Mouse (Mus musculus) intestine, postnatal 0 days (tissue): ENCODE data around the gene Rptor. TPM values are rescaled to one million over a fixed set of nuclear protein-coding genes. Genes with fewer than 3 reads are reported as not detected.

ENCODE experiments used
- ATAC-seq: fragments of 200-750 bp; cut with Nextera tagmentation; 2 replicates; pipeline ENCODE4 v1.8.0; 2017; ENCODE audit warnings: mild to moderate bottlenecking, moderate TSS enrichment, moderate library complexity
- H3K27ac ChIP-seq: fragments of 300-500 bp; sonication (generic); 2 replicates; pipeline ENCODE4 v1.5.1; 2014; ENCODE audit warnings: mild to moderate bottlenecking, low read depth, low read length, moderate library complexity
- H3K27me3 ChIP-seq: fragments of 300-500 bp; sonication (generic); replicated peaks from 2 replicates; pipeline ENCODE4 v1.6.1; 2014; ENCODE audit warnings: low read length, mixed read lengths; ENCODE audit not compliant: control insufficient read depth, insufficient read depth
- H3K36me3 ChIP-seq: fragments of 300-500 bp; sonication (generic); 2 replicates; pipeline ENCODE4 v1.6.1; 2014; ENCODE audit warnings: mild to moderate bottlenecking, moderate library complexity; ENCODE audit not compliant: control insufficient read depth, insufficient read depth
- H3K4me1 ChIP-seq: fragments of 300-500 bp; sonication (generic); replicated peaks from 2 replicates; pipeline ENCODE4 v1.6.1; 2014; ENCODE audit warnings: antibody characterized with exemption, low read length, mixed read lengths; ENCODE audit not compliant: control insufficient read depth, insufficient read depth
- H3K4me2 ChIP-seq: fragments of 300-500 bp; sonication (generic); replicated peaks from 2 replicates; pipeline ENCODE4 v1.6.1; 2014; ENCODE audit warnings: low read depth, mild to moderate bottlenecking, moderate library complexity
- H3K4me3 ChIP-seq: fragments of 300-500 bp; sonication (generic); 2 replicates; pipeline ENCODE4 v1.5.1; 2014; ENCODE audit warnings: low read depth, low read length
- H3K9ac ChIP-seq: fragments of 300-500 bp; sonication (generic); 2 replicates; pipeline ENCODE4 v1.6.1; 2014; ENCODE audit warnings: mild to moderate bottlenecking, low read depth, low read length
- H3K9me3 ChIP-seq: fragments of 300-500 bp; sonication (generic); 2 replicates; pipeline ENCODE4 v1.6.1; 2016; ENCODE audit warnings: mixed run types; ENCODE audit not compliant: control insufficient read depth
- CTCF ChIP-seq: sonication (generic); IDR thresholded peaks from 2 replicates; pipeline ENCODE4 v1.5.1; 2016; ENCODE audit warnings: low read depth, mild to moderate bottlenecking, control low read depth, antibody characterized with exemption, moderate library complexity
- WGBS: fragments of 180-500 bp; shearing (Covaris S2); extraction: QIAGEN DNeasy Blood & Tissue Kit; methylation state at CpG from one replicate; pipeline ENCODE4 v1.1.7; 2014; 5-methylcytosine and 5-hydroxymethylcytosine counted together
- polyA plus RNA-seq: library from polyadenylated mRNA; unstranded; fragments of >200 nt; fragmentation: Nextera tagmentation; extraction: Ambion mirVana; gene quantifications from 2 replicates; pipeline ENCODE4 v1.2.1, GENCODE M21; 2015

Gene Rptor
- polyA plus RNA-seq, 1 experiment from 2014 or later, result 5.1 TPM

- peak; percentile 96 for TF ChIP-seq CTCF
- H3K4me3 ChIP-seq, result no peak overlapping the region
- no peaks in the 10 kb centered on the region for H3K27me3 ChIP-seq
- no peaks in the 10 kb centered on the region for H3K9me3 ChIP-seq
- 0 out of 2 replicates have a peak, but pooled peaks cover 3% of the 10 kb centered on the region for H3K4me1 ChIP-seq
- H3K9ac ChIP-seq, result no peak overlapping the region
- ATAC-seq, result no peak
- peaks cover 33% of the 10 kb centered on the region for H3K36me3 ChIP-seq
- WGBS, result 67% methylated on average over 8 of the region's 8 CpGs
- no peak overlapping the region for H3K27ac ChIP-seq
- H3K4me2 ChIP-seq, result no peak overlapping the region
Measured at GRCm38 (mm10) chr11:119919897-119920296, 317.2 kb downstream of the Rptor start.

- Histone ChIP-seq H3K27me3 (no peaks in the 10 kb centered on the region), H3K9ac (no peak overlapping the region), H3K9me3 (no peaks in the 10 kb centered on the region), H3K27ac (no peak overlapping the region), H3K4me3 (no peak overlapping the region), H3K4me1 (no peaks in the 10 kb centered on the region), H3K36me3 (peaks cover 33% of the 10 kb centered on the region), H3K4me2 (no peak overlapping the region)
- 87% methylated on average over 5 of the region's 5 CpGs for WGBS
- no peak for TF ChIP-seq CTCF
- no peak for ATAC-seq
Measured at GRCm38 (mm10) chr11:119920668-119921067, 318.0 kb downstream of the Rptor start.

GRCm38 (mm10) chr11:119925176-119925575 lies 322.5 kb downstream of the Rptor start:
- Histone ChIP-seq H3K4me1 (no peaks in the 10 kb centered on the region), H3K27me3 (no peaks in the 10 kb centered on the region), H3K36me3 (peaks cover under 1% of the 10 kb centered on the region; the same call in 1 of the 2 replicates), H3K4me3 (no peak overlapping the region), H3K9me3 (no peaks in the 10 kb centered on the region), H3K9ac (no peak overlapping the region), H3K27ac (no peak overlapping the region), H3K4me2 (no peak overlapping the region)
- ATAC-seq, result no peak
- TF ChIP-seq CTCF, result no peak
- 75% methylated on average over 5 of the region's 5 CpGs for WGBS

- ATAC-seq, result no peak
- Histone ChIP-seq H3K4me3 (no peak overlapping the region), H3K27ac (no peak overlapping the region), H3K27me3 (no peaks in the 10 kb centered on the region), H3K9me3 (no peaks in the 10 kb centered on the region), H3K4me2 (no peak overlapping the region), H3K36me3 (no peaks in the 10 kb centered on the region), H3K4me1 (no peaks in the 10 kb centered on the region), H3K9ac (no peak overlapping the region)
- no peak for TF ChIP-seq CTCF
- 62% methylated on average over 5 of the region's 5 CpGs for WGBS
Measured at GRCm38 (mm10) chr11:119926762-119927161, 324.1 kb downstream of the Rptor start.

- WGBS, result 44% methylated on average over 16 of the region's 16 CpGs
- TF ChIP-seq CTCF, result no peak
- Histone ChIP-seq H3K27me3 (no peaks in the 10 kb centered on the region), H3K4me3 (no peak overlapping the region), H3K36me3 (no peaks in the 10 kb centered on the region), H3K9me3 (no peaks in the 10 kb centered on the region), H3K4me1 (no peaks in the 10 kb centered on the region), H3K9ac (no peak overlapping the region), H3K27ac (no peak overlapping the region), H3K4me2 (peak overlapping the region; percentile 45)
- ATAC-seq, result no peak
Measured at GRCm38 (mm10) chr11:119928023-119928681, 325.4 kb downstream of the Rptor start.

- TF ChIP-seq CTCF, result no peak
- H3K4me3 ChIP-seq, result no peak overlapping the region
Measured at GRCm38 (mm10) chr11:119929603-119930265, 327.0 kb downstream of the Rptor start.

More at GRCm38 (mm10) chr11:119929603-119930265, 327.0 kb downstream of the Rptor start:
- H3K27ac ChIP-seq, result no peak overlapping the region
- no peak overlapping the region for H3K9ac ChIP-seq
- no peaks in the 10 kb centered on the region for H3K36me3 ChIP-seq
- H3K4me1 ChIP-seq, result no peaks in the 10 kb centered on the region
- no peaks in the 10 kb centered on the region for H3K27me3 ChIP-seq
- no peak overlapping the region for H3K4me2 ChIP-seq
- ATAC-seq, result no peak
- 71% methylated on average over 6 of the region's 6 CpGs for WGBS
- no peaks in the 10 kb centered on the region for H3K9me3 ChIP-seq
